ENCODE assay signal across 1 mouse cellular context in genomic region chr1:59268931-59269330, GRCm38 (mm10).
TF ChIP-seq lines count a peak whose summit lies in the region.

No protein-coding gene starts in this region.

TF ChIP-seq in CH12.LX, 34 proteins besides CTCF, POLR2A, EP300 and RAD21 (continued from another document):
- TF ChIP-seq CHD2 (IDR thresholded peaks at IDR 0.05; ENCODE audit: low read length) (no peak), MEF2A (IDR thresholded peaks at IDR 0.05; ENCODE audit: borderline replicate concordance, low read depth, low read length) (no peak), ZC3H11A (IDR thresholded peaks at IDR 0.05; ENCODE audit: low read depth, low read length) (no peak), TCF12 (IDR thresholded peaks at IDR 0.05; ENCODE audit: low read depth, low read length) (no peak), POLR2AphosphoS2 (IDR thresholded peaks at IDR 0.05; ENCODE audit: low read depth, low read length) (no peak), BHLHE40 (IDR thresholded peaks at IDR 0.05; ENCODE audit: low read depth, low read length) (no peak), MAFK (IDR thresholded peaks at IDR 0.05; ENCODE audit: insufficient replicate concordance, low read length) (no peak)
